Mouse (Mus musculus) limb, embryonic 11.5 days (tissue): Measurements from ENCODE around the gene Kcnj6. TPM values are rescaled to one million over a fixed set of nuclear protein-coding genes. Genes with fewer than 3 reads are reported as not detected.

Source experiments
- ATAC-seq: fragments of 200-750 bp; cut with Nextera tagmentation; 2 replicates; pipeline ENCODE4 v1.8.0; 2017; ENCODE audit warnings: low read depth; ENCODE audit not compliant: insufficient number of reproducible peaks, low FRiP score, low TSS enrichment
- DNase-seq: peaks from one replicate; pipeline ENCODE4 v3.0.0-alpha.2; 2015; ENCODE audit warnings: low spot score
- H3K27ac ChIP-seq: fragments of 300-500 bp; sonication (generic); replicated peaks from 2 replicates; pipeline ENCODE4 v1.5.1; 2014; ENCODE audit warnings: low read depth, mild to moderate bottlenecking, low read length
- H3K27me3 ChIP-seq: fragments of 300-500 bp; sonication (generic); 2 replicates; pipeline ENCODE4 v1.6.1; 2014; ENCODE audit warnings: mild to moderate bottlenecking, low read length, mixed read lengths; ENCODE audit not compliant: control insufficient read depth, insufficient read depth
- H3K36me3 ChIP-seq: fragments of 300-500 bp; sonication (generic); 2 replicates; pipeline ENCODE4 v1.6.1; 2014; ENCODE audit warnings: mild to moderate bottlenecking, low read length, moderate library complexity, mixed read lengths; ENCODE audit not compliant: control insufficient read depth, insufficient read depth
- H3K4me1 ChIP-seq: fragments of 300-500 bp; sonication (generic); 2 replicates; pipeline ENCODE4 v1.6.1; 2014; ENCODE audit warnings: low read length, mixed read lengths; ENCODE audit not compliant: control insufficient read depth, insufficient read depth
- H3K4me2 ChIP-seq: fragments of 300-500 bp; sonication (generic); 2 replicates; pipeline ENCODE4 v1.6.1; 2014; ENCODE audit warnings: low read depth, mild to moderate bottlenecking, moderate library complexity; ENCODE audit not compliant: severe bottlenecking
- H3K4me3 ChIP-seq: fragments of 300-500 bp; sonication (generic); 2 replicates; pipeline ENCODE4 v1.5.1; 2014; ENCODE audit warnings: low read depth, low read length
- H3K9ac ChIP-seq: fragments of 300-500 bp; sonication (generic); 2 replicates; pipeline ENCODE4 v1.6.1; 2014; ENCODE audit warnings: mild to moderate bottlenecking, low read length
- H3K9me3 ChIP-seq: fragments of 300-500 bp; sonication (generic); 2 replicates; pipeline ENCODE4 v1.6.1; 2016; ENCODE audit warnings: low read length; ENCODE audit not compliant: control insufficient read depth
- WGBS: fragments of 180-500 bp; shearing (Covaris S2); extraction: QIAGEN DNeasy Blood & Tissue Kit; methylation state at CpG from one replicate; pipeline ENCODE4 v1.1.7; 2014; 5-methylcytosine and 5-hydroxymethylcytosine counted together
- polyA plus RNA-seq: library from polyadenylated mRNA; unstranded; fragments of >200 nt; fragmentation: Nextera tagmentation; extraction: Ambion mirVana; gene quantifications from 2 replicates; pipeline ENCODE4 v1.2.1, GENCODE M21; 2014

The Kcnj6 gene
- polyA plus RNA-seq, 1 experiment from 2014 or later = not detected

GRCm38 (mm10) chr16:94797366-94797765 is 200.1 kb downstream of the Kcnj6 start:
- H3K9ac ChIP-seq = no peak overlapping the region
- 88% methylated on average over 6 of the region's 6 CpGs for WGBS

GRCm38 (mm10) chr16:94793041-94793440 is 204.5 kb downstream of the Kcnj6 start:
- ATAC-seq (no peak), DNase-seq (no peak)
- no peaks in the 10 kb centered on the region for H3K4me1 ChIP-seq
- no peak overlapping the region for H3K4me3 ChIP-seq
- H3K27me3 ChIP-seq = 0 out of 2 replicates have a peak, but pooled peaks cover 2% of the 10 kb centered on the region
- no peaks in the 10 kb centered on the region for H3K9me3 ChIP-seq
- no peak overlapping the region for H3K4me2 ChIP-seq
- H3K36me3 ChIP-seq = no peaks in the 10 kb centered on the region
- WGBS = 79% methylated on average over 7 of the region's 7 CpGs
- no peak overlapping the region for H3K27ac ChIP-seq
- H3K9ac ChIP-seq = no peak overlapping the region

More at GRCm38 (mm10) chr16:94797366-94797765, 200.1 kb downstream of the Kcnj6 start:
- ATAC-seq = no peak
- H3K4me1 ChIP-seq = no peaks in the 10 kb centered on the region
- H3K36me3 ChIP-seq = no peaks in the 10 kb centered on the region
- no peaks in the 10 kb centered on the region for H3K27me3 ChIP-seq
- H3K4me3 ChIP-seq = no peak overlapping the region
- no peak overlapping the region for H3K4me2 ChIP-seq
- H3K27ac ChIP-seq = no peak overlapping the region
- no peak for DNase-seq
- no peaks in the 10 kb centered on the region for H3K9me3 ChIP-seq

GRCm38 (mm10) chr16:94789958-94790357 is 207.5 kb downstream of the Kcnj6 start:
- no peak for ATAC-seq
- Histone ChIP-seq H3K4me2 (no peak overlapping the region), H3K9me3 (no peaks in the 10 kb centered on the region)

GRCm38 (mm10) chr16:94788716-94789115 is 208.8 kb downstream of the Kcnj6 start:
- Histone ChIP-seq H3K4me3 (no peak overlapping the region), H3K4me2 (no peak overlapping the region), H3K27ac (no peak overlapping the region), H3K36me3 (no peaks in the 10 kb centered on the region), H3K9ac (no peak overlapping the region), H3K4me1 (no peaks in the 10 kb centered on the region), H3K9me3 (no peaks in the 10 kb centered on the region), H3K27me3 (0 out of 2 replicates have a peak, but pooled peaks cover 2% of the 10 kb centered on the region)
- ATAC-seq (no peak), DNase-seq (no peak)
- WGBS = 83% methylated on average over 7 of the region's 7 CpGs

More at GRCm38 (mm10) chr16:94789958-94790357, 207.5 kb downstream of the Kcnj6 start:
- no peaks in the 10 kb centered on the region for H3K4me1 ChIP-seq
- 0 out of 2 replicates have a peak, but pooled peaks cover 2% of the 10 kb centered on the region for H3K27me3 ChIP-seq
- H3K4me3 ChIP-seq = no peak overlapping the region
- no peak overlapping the region for H3K27ac ChIP-seq
- no peaks in the 10 kb centered on the region for H3K36me3 ChIP-seq
- WGBS = 32% methylated on average over 6 of the region's 6 CpGs
- no peak overlapping the region for H3K9ac ChIP-seq
- peak; percentile 23 for DNase-seq

GRCm38 (mm10) chr16:94788165-94788564 is 209.3 kb downstream of the Kcnj6 start:
- Histone ChIP-seq H3K27ac (no peak overlapping the region), H3K9me3 (no peaks in the 10 kb centered on the region), H3K27me3 (0 out of 2 replicates have a peak, but pooled peaks cover 2% of the 10 kb centered on the region), H3K4me3 (no peak overlapping the region), H3K4me2 (no peak overlapping the region), H3K4me1 (no peaks in the 10 kb centered on the region), H3K9ac (no peak overlapping the region), H3K36me3 (no peaks in the 10 kb centered on the region)
- DNase-seq (peak; percentile 81), ATAC-seq (no peak)
- WGBS = 6% methylated on average over 16 of the region's 16 CpGs

- 81% methylated on average over 5 of the region's 5 CpGs for whole genome bisulfite sequencing
- no peak for DNase-seq
These were observed 211.6 kb downstream of the Kcnj6 start for GRCm38 (mm10) chr16:94785873-94786272.

GRCm38 (mm10) chr16:94783696-94784095 is 213.8 kb downstream of the Kcnj6 start:
- WGBS = 71% methylated on average over 7 of the region's 7 CpGs
- no peaks in the 10 kb centered on the region for H3K9me3 ChIP-seq
- no peak for DNase-seq

More at GRCm38 (mm10) chr16:94785873-94786272, 211.6 kb downstream of the Kcnj6 start:
- H3K36me3 ChIP-seq = no peaks in the 10 kb centered on the region
- no peak overlapping the region for H3K4me2 ChIP-seq
- H3K27me3 ChIP-seq = 0 out of 2 replicates have a peak, but pooled peaks cover 2% of the 10 kb centered on the region
- ATAC-seq = no peak
- no peak overlapping the region for H3K9ac ChIP-seq
- H3K4me3 ChIP-seq = no peak overlapping the region
- H3K4me1 ChIP-seq = no peaks in the 10 kb centered on the region
- H3K9me3 ChIP-seq = no peaks in the 10 kb centered on the region
- H3K27ac ChIP-seq = no peak overlapping the region

GRCm38 (mm10) chr16:94782110-94782946 is 215.2 kb downstream of the Kcnj6 start:
- H3K9me3 ChIP-seq = no peaks in the 10 kb centered on the region
- no peak overlapping the region for H3K4me3 ChIP-seq
- WGBS = 85% methylated on average over 24 of the region's 24 CpGs
- DNase-seq = no peak
- H3K9ac ChIP-seq = no peak overlapping the region
- no peak for ATAC-seq
- no peaks in the 10 kb centered on the region for H3K4me1 ChIP-seq
- H3K4me2 ChIP-seq = no peak overlapping the region
- no peaks in the 10 kb centered on the region for H3K27me3 ChIP-seq
- H3K36me3 ChIP-seq = no peaks in the 10 kb centered on the region
- no peak overlapping the region for H3K27ac ChIP-seq

More at GRCm38 (mm10) chr16:94783696-94784095, 213.8 kb downstream of the Kcnj6 start:
- no peaks in the 10 kb centered on the region for H3K36me3 ChIP-seq
- no peak overlapping the region for H3K9ac ChIP-seq
- no peak overlapping the region for H3K27ac ChIP-seq
- H3K4me1 ChIP-seq = no peaks in the 10 kb centered on the region
- H3K4me2 ChIP-seq = no peak overlapping the region
- no peak for ATAC-seq
- 0 out of 2 replicates have a peak, but pooled peaks cover 2% of the 10 kb centered on the region for H3K27me3 ChIP-seq
- no peak overlapping the region for H3K4me3 ChIP-seq
